Comparison of ENCODE assay signal across 17 mouse cellular contexts in the genomic region with DNA sequence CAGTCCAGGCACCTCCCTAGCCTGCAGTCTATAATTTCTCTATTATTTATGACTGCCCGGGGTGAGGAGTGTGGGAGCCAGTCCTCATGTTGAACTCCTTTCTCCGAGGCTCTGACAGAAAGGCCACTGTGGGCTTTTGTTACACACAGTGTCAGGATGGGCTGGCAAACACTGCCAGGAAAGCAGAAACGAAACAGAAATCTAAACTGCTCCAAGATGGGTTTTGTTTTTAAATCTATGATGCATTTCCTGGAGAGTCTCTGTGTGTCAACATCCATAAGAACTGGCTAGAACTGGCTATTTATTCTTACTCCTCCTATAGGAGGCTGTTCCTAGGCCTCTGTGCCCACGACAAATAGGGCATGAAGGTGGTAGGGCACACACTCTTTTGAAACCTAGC.
DNase-seq lines count a peak whose midpoint lies in the region; ATAC-seq and TF ChIP-seq lines count a peak whose summit lies in the region.
"Had no signal": no experiment of that assay in that cellular context is flagged by ENCODE, and none has a peak within 500 bp of the region (broad histone marks: within the 10 kb centered on the region; RNA-seq: fewer than 3 reads in every experiment).

No protein-coding gene starts in this region.

- no peak for TF ChIP-seq CTCF in liver, postnatal 0 days (IDR thresholded peaks at IDR 0.05; ENCODE audit: low read depth)

- H3K9ac ChIP-seq in liver, postnatal 0 days (replicated peaks): no peak overlapping the region
- H3K9ac ChIP-seq in kidney, embryonic 14.5 days (ENCODE audit: low read depth, low read length): no peak overlapping the region; the same call in 1 of the 2 replicates
- H3K9ac ChIP-seq: embryonic facial prominence, embryonic 12.5 days; forebrain, embryonic 15.5 days; hindbrain, embryonic 13.5 days; lung, embryonic 14.5 days had no signal

- no peak for DNase-seq in liver, postnatal 0 days
- no peak for DNase-seq in liver
- peak; percentile 67 for DNase-seq in lung, postnatal 36 days
- DNase-seq in urinary bladder, postnatal 10 days (ENCODE audit: low spot score): no peak
- no peak for DNase-seq in thymus, adult 18-20 months
- DNase-seq: adrenal gland, adult 2 months; cerebellum, adult 2 months; lung, embryonic 14.5 days; spleen, adult 18-20 months had no signal

- peak; percentile 40 for ATAC-seq in liver, postnatal 0 days
- ATAC-seq in common myeloid progenitor, adult 5-6 weeks (replicated peaks; ENCODE audit: low read depth, poor library complexity, severe bottlenecking): peak; percentile 93
- peak; percentile 73 for ATAC-seq in kidney, embryonic 14.5 days (ENCODE audit: low FRiP score, low TSS enrichment)
- ATAC-seq: CD4-positive, CD25-positive, alpha-beta regulatory T cell, adult 4 months; forebrain, embryonic 15.5 days; intestine, embryonic 16.5 days had no signal

- no peak for TF ChIP-seq EP300 in liver, postnatal 0 days (IDR thresholded peaks at IDR 0.05; ENCODE audit: low read depth)

- 52% methylated on average over 4 of the region's 4 CpGs for WGBS in liver, postnatal 0 days (ENCODE audit: insufficient replicate concordance)
- 24% methylated on average over 4 of the region's 4 CpGs for WGBS in kidney, embryonic 14.5 days

- H3K27ac ChIP-seq in liver, postnatal 0 days (ENCODE audit: low read depth): no peak overlapping the region
- no peak overlapping the region for H3K27ac ChIP-seq in kidney, embryonic 14.5 days (ENCODE audit: low read depth, low read length)
- H3K27ac ChIP-seq: embryonic facial prominence, embryonic 12.5 days; forebrain, embryonic 15.5 days; hindbrain, embryonic 13.5 days had no signal

- H3K4me1 ChIP-seq in liver, postnatal 0 days (ENCODE audit: insufficient read depth): no peaks in the 10 kb centered on the region
- no peaks in the 10 kb centered on the region for H3K4me1 ChIP-seq in kidney, embryonic 14.5 days (ENCODE audit: control insufficient read depth, insufficient read depth, low read length)
- H3K4me1 ChIP-seq: embryonic facial prominence, embryonic 12.5 days; forebrain, embryonic 15.5 days; hindbrain, embryonic 13.5 days had no signal

- H3K27me3 ChIP-seq in liver, postnatal 0 days (ENCODE audit: insufficient read depth, low read length): no peaks in the 10 kb centered on the region
- H3K27me3 ChIP-seq in kidney, embryonic 14.5 days (ENCODE audit: control insufficient read depth, insufficient read depth, low read length): no peaks in the 10 kb centered on the region
- H3K27me3 ChIP-seq: embryonic facial prominence, embryonic 12.5 days; forebrain, embryonic 15.5 days; hindbrain, embryonic 13.5 days had no signal

- no peak overlapping the region for H3K4me2 ChIP-seq in liver, postnatal 0 days (ENCODE audit: low read depth, low read length)
- H3K4me2 ChIP-seq in kidney, embryonic 14.5 days (replicated peaks; ENCODE audit: low read depth, low read length): no peak overlapping the region
- H3K4me2 ChIP-seq: embryonic facial prominence, embryonic 12.5 days; forebrain, embryonic 15.5 days; hindbrain, embryonic 13.5 days; lung, embryonic 14.5 days had no signal

- no peak overlapping the region for H3K4me3 ChIP-seq in liver, postnatal 0 days (ENCODE audit: low read depth, low read length)
- no peak overlapping the region for H3K4me3 ChIP-seq in kidney, embryonic 14.5 days (ENCODE audit: low read length)
- H3K4me3 ChIP-seq: embryonic facial prominence, embryonic 12.5 days; forebrain, embryonic 15.5 days; hindbrain, embryonic 13.5 days had no signal

- no peaks in the 10 kb centered on the region for H3K9me3 ChIP-seq in liver, postnatal 0 days (ENCODE audit: low read length)
- no peaks in the 10 kb centered on the region for H3K9me3 ChIP-seq in kidney, embryonic 14.5 days (ENCODE audit: control insufficient read depth, low read length)
- H3K9me3 ChIP-seq: embryonic facial prominence, embryonic 12.5 days; forebrain, embryonic 15.5 days; G1E; hindbrain, embryonic 13.5 days had no signal

- no peaks in the 10 kb centered on the region for H3K36me3 ChIP-seq in liver, postnatal 0 days (replicated peaks; ENCODE audit: insufficient read depth, low read length)
- no peaks in the 10 kb centered on the region for H3K36me3 ChIP-seq in kidney, embryonic 14.5 days (ENCODE audit: control insufficient read depth, insufficient read depth, low read length)
- H3K36me3 ChIP-seq: embryonic facial prominence, embryonic 12.5 days; forebrain, embryonic 15.5 days; G1E; hindbrain, embryonic 13.5 days had no signal

Comparison
In these comparisons a context has a peak if more than half of its experiments do, and no peak if none do; other contexts are left out.
1. ATAC-seq: peak in every context shown above with its lines; median percentile 93 in common myeloid progenitor, adult 5-6 weeks; 73 in kidney, embryonic 14.5 days; 40 in liver, postnatal 0 days.